ENCODE assay signal across 8 mouse cellular contexts in the genomic region with DNA sequence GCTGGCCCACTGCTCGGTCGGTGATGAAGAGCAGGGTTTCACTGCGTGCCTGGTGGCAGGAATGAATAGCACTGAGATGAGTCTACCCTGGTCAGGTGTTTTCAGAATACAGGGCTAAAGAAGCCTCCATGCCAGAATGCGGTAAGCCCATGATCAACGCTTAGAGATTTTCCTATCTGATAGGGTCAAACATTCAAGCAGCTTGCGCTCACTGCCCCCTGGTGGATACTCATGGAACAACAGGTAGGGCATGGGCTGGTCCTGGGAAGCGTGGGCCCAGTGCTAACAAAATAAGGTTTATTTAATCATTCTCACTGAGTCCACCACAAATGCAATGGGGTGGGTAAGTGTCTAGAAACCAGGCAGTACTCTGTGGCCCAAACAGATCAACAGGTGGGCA. TPM values are rescaled to one million over a fixed set of nuclear protein-coding genes. Genes with fewer than 3 reads are reported as not detected.
DNase-seq lines count a peak whose midpoint lies in the region; ATAC-seq and TF ChIP-seq lines count a peak whose summit lies in the region.

No protein-coding gene starts in this region.

- no peak overlapping the region for H3K27ac ChIP-seq in embryonic facial prominence, embryonic 10.5 days (replicated peaks)
- H3K27ac ChIP-seq in heart, postnatal 0 days (ENCODE audit: low read depth) = no peak overlapping the region

- H3K9ac ChIP-seq in heart, postnatal 0 days (replicated peaks; ENCODE audit: low read depth, low read length) = no peak overlapping the region

- H3K9me3 ChIP-seq in embryonic facial prominence, embryonic 10.5 days = no peaks in the 10 kb centered on the region
- no peaks in the 10 kb centered on the region for H3K9me3 ChIP-seq in heart, postnatal 0 days (replicated peaks; ENCODE audit: control insufficient read depth, low read length)

- no peaks in the 10 kb centered on the region for H3K36me3 ChIP-seq in embryonic facial prominence, embryonic 10.5 days (replicated peaks)
- H3K36me3 ChIP-seq in heart, postnatal 0 days (replicated peaks; ENCODE audit: control insufficient read depth, insufficient read depth, low read length) = no peaks in the 10 kb centered on the region

- no peak overlapping the region for H3K4me2 ChIP-seq in heart, postnatal 0 days (ENCODE audit: low read depth, low read length)

- ATAC-seq in heart, postnatal 0 days (ENCODE audit: insufficient read depth, low read depth) = no peak

- H3K4me3 ChIP-seq in embryonic facial prominence, embryonic 10.5 days = no peak overlapping the region
- H3K4me3 ChIP-seq in heart, postnatal 0 days (ENCODE audit: low read depth, low read length) = no peak overlapping the region

- H3K4me1 ChIP-seq in embryonic facial prominence, embryonic 10.5 days = 0 out of 2 replicates have a peak, but pooled peaks cover 6% of the 10 kb centered on the region
- no peaks in the 10 kb centered on the region; the same call in 1 of the 2 replicates for H3K4me1 ChIP-seq in heart, postnatal 0 days (ENCODE audit: control insufficient read depth, insufficient read depth)

- no peak for TF ChIP-seq EP300 in heart, postnatal 0 days (IDR thresholded peaks at IDR 0.05; ENCODE audit: low read depth)

- WGBS in embryonic facial prominence, embryonic 10.5 days = 30% methylated on average over 7 of the region's 7 CpGs
- 37% methylated on average over 7 of the region's 7 CpGs for WGBS in heart, postnatal 0 days

- H3K27me3 ChIP-seq in embryonic facial prominence, embryonic 10.5 days (replicated peaks; ENCODE audit: low read depth, poor library complexity, severe bottlenecking) = no peaks in the 10 kb centered on the region
- no peaks in the 10 kb centered on the region for H3K27me3 ChIP-seq in heart, postnatal 0 days (ENCODE audit: control insufficient read depth, insufficient read depth, low read length)

- TF ChIP-seq CTCF in heart, postnatal 0 days (IDR thresholded peaks at IDR 0.05; ENCODE audit: low read depth) = peak; percentile 97

- peak; percentile 64 to 71 for DNase-seq in CD8-positive naive resting alpha-beta T cell, adult 2 months (ENCODE audit: low read depth in 2 of 2, low spot score in 2 of 2)
- DNase-seq in adrenal gland, postnatal 25 days = peak; percentile 77
- DNase-seq in embryonic facial prominence, embryonic 10.5 days (ENCODE audit: low spot score) = peak; percentile 80
- no peak for DNase-seq in heart, postnatal 0 days (ENCODE audit: low spot score)
- DNase-seq in kidney, postnatal 25 days = peak; percentile 75 to 86
- peak; percentile 56 to 65 for DNase-seq in lung, adult 18-20 months
- DNase-seq in ovary, postnatal 14 days (ENCODE audit: low spot score) = peak; percentile 77
- peak; percentile 49 to 77 for DNase-seq in thymus, postnatal 10 days (ENCODE audit: low spot score in 2 of 2)

RNA-seq across cellular contexts. Expression of a gene that starts 18.6 kb away (rescaled TPM):
- 4.2 and 6.7 TPM in 2 replicates for total RNA-seq in adrenal gland, postnatal 25 days (2021)
- 0.85 and 0.87 TPM in 2 replicates for polyA plus RNA-seq in embryonic facial prominence, embryonic 10.5 days (2016; fragmentation: Nextera tagmentation; extraction: Ambion mirVana)
- 6.3 and 14.3 TPM in 2 replicates for total RNA-seq in heart, postnatal 0 days (2014; rRNA removed; ENCODE audit: low replicate concordance)
- 13.9 and 14.0 TPM in 2 replicates for polyA plus RNA-seq in heart, postnatal 0 days (2015; fragmentation: Nextera tagmentation; extraction: Ambion mirVana)

RNA-seq across cellular contexts. Expression of a gene that starts 35.9 kb away (rescaled TPM):
- 3.2 and 3.9 TPM in 2 replicates for total RNA-seq in adrenal gland, postnatal 25 days (2021)
- 37.8 and 39.6 TPM in 2 replicates for polyA plus RNA-seq in embryonic facial prominence, embryonic 10.5 days (2016; fragmentation: Nextera tagmentation; extraction: Ambion mirVana)
- 8.9 and 10.8 TPM in 2 replicates for total RNA-seq in heart, postnatal 0 days (2014; rRNA removed; ENCODE audit: low replicate concordance)
- 10.1 and 11.7 TPM in 2 replicates for polyA plus RNA-seq in heart, postnatal 0 days (2015; fragmentation: Nextera tagmentation; extraction: Ambion mirVana)

RNA-seq across cellular contexts. Expression of a gene that starts 59.1 kb away (rescaled TPM):
- total RNA-seq in adrenal gland, postnatal 25 days (2021) = 41.8 and 48.1 TPM in 2 replicates
- polyA plus RNA-seq in embryonic facial prominence, embryonic 10.5 days (2016; fragmentation: Nextera tagmentation; extraction: Ambion mirVana) = 48.5 and 56.7 TPM in 2 replicates
- 7.2 and 8.0 TPM in 2 replicates for total RNA-seq in heart, postnatal 0 days (2014; rRNA removed; ENCODE audit: low replicate concordance)
- polyA plus RNA-seq in heart, postnatal 0 days (2015; fragmentation: Nextera tagmentation; extraction: Ambion mirVana) = 31.7 and 36.0 TPM in 2 replicates
